Mouse (Mus musculus) right cerebral cortex, postnatal 10 days (tissue): ENCODE measurements around the gene Foxd1.

Experiments used
- DNase-seq, 2 experiments: peaks; one replicate each; pipeline ENCODE4 v3.0.0; 2021; ENCODE audit warnings: low spot score in 2 of 2

Foxd1 gene

DNA sequence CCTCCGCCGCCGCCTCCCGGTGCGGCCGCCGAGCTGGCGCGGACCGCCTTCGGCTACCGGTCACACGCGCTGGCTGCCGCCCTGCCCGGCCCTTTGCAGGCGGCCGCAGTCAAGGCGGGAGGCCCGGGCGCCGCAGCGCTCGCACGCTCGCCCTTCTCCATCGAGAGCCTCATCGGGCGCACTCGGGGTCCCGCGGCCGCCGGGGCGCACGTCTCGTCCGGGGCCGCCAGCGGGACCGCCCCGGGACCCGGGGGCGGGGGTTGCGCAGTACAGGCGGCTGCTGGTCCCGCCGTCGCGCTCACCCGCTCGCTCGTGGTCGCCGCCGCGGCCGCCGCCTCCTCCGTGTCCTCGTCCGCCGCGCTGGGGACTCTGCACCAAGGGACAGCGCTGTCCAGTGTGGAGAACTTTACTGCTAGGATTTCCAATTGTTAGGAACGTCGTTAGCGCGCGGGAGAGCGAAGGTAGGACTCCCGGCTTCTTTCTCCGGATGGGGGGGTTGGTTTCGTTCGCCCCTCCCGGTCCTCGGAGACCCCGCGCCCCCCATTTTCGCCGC lies 1.6 kb downstream of the Foxd1 start:
- no peak for DNase-seq

DNA sequence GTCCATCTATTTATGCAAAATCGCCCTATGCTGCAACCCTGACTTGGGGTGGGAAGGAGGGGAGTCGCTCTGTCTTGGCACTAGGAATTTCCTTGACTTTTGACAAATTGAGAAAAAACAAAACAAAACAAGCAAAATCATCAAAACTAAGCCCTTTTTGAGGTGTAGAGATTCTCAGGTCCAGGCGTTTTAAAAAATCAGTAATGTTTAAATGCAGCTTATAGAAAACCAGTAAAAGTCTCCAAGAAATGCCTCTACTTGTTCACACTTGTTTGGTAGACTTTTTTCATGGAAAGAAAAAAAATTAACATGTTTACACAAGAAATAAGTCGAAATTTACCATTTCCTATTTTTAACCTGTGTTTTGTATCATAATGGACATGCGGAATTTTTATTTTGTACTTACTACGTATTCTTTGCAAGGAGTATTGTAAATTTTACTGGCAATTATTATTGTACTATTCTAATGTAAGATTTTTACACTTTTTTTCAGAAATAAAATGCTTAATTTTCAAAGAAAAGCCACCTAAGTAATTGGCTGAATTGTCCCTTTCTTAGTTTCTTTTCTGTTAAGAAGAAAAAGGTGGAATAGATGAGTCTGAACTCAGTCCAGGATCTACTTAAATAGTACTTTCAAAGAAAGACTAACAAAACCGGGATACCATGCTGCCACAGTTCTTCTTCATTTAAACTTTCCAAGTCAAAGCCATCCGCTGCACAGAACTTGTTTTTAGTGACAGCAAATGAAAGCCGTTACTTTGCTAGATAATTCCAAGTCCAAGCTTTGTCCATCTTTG lies 2.3 kb downstream of the Foxd1 start:
- DNase-seq = no peak

DNA sequence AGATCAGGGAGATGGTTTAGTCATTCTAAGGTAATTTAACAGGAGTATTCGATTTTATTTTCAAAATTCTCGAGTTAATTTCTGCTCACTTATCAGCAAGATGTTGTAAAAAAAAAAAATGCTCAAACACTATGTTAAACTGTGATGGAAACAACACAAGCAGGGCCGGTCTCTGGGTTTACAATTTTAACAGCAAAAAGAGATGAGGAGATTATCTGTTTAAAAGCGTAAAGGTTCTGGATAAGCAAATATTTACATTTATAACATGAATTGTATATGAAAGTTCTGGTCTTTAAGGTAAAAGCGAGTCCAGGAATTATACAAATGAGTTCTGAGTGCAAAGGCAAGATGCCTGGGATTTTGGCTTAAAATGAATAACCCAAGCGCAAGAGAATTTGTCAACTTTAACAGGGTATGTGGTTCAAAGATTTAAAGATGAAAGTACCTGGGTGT lies 3.0 kb downstream of the Foxd1 start:
- DNase-seq = no peak

DNA sequence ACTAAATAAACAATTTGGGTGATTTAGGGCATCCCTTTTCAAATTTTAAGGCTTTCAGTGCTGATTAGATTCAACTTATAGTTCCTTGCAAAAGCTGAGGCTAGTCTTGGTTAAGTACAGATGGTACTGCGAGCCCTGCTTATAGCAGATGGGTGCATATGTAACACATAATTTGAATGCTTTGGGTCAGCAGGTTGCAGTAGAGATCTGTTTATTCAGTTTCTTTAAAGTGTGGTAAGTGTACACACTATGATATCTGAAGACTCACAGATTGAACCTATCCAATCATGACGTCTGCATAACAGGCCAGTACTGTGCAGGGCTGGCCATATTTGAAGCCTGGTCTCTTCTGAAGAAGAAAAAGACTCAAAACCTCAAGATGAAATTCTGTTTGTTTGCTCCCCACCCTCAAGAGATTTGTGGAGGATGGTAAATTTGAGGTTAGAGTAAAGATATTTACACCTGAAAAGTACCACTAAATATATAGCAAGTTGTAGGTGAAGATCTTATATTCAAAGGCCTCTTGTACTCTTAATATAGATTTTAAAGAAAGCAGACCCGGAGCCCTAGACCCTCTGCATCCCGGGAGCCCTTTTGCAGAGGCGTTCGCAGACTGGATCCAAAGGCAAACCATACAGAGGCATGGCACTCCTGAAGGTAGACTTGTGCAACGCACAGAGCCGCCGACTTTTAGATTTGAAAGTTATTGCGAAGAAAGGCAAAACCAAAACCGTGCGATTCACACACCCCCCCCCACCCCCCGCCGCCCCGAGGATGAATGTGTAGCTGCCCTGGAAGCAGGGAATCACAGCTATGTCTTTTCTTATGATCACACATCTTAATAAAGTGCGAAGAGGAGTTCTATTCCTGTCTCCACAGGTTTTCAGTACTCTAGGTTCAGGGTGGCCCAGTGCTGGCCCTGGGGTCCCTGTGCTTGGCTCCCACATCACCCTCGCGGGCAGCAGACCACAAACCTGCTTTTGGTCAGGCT lies 3.7 kb downstream of the Foxd1 start:
- no peak for DNase-seq

DNA sequence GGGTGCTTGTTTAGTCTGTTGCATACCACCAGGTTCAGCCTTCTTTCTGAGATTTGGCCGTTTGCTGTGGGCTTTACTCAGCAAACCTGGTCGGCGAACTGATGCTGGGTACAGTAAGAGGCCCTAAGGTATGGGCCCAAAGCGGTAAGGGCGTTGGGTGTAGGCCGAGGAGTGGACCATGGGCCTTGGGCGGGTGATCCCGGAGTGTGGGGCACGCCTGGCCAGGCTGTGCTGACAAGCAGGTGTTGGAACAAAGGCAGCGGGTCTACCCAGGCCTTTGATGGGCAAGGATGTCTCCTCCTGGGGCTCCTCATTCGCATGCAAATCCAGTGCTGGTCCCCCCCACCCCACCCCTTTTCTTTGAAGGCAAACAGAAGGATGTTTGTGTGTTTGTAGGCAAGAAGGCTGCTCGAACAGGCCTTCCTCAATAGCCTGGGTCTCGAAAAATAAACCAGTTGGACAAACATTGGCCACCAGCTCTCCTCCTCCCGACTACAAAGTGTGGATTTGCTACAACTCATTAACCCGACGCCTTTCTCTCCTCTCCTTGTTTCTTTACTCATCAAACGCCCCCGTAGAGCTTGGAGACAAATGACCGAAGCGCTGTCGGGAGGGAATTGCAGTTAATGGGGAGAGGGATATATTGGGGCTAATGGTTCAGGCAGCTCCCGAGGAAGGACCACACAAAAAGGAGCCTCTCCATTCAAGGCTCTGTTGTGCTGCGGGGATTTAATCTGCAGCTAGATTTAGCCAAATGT lies 4.6 kb downstream of the Foxd1 start:
- DNase-seq = no peak

DNA sequence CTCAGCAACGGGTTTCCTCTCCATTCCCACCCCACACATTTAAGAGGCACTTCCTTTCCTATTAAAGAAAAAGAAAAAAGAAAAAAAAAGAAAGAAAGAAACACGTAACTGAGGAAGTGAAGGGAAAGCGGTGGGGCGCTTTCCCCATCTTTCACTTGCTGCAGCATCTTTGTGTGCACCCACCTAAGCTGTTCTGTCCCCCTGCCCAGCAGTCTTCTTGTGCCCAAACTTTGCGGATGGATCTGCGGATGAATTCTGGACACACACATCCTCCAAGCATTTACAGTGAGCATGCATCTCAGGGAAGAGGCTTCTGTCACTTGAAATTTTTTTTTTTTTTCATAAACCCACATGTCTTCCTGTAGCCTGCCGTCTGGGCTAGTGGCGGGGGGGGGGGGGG lies 5.3 kb downstream of the Foxd1 start:
- DNase-seq = no peak

DNA sequence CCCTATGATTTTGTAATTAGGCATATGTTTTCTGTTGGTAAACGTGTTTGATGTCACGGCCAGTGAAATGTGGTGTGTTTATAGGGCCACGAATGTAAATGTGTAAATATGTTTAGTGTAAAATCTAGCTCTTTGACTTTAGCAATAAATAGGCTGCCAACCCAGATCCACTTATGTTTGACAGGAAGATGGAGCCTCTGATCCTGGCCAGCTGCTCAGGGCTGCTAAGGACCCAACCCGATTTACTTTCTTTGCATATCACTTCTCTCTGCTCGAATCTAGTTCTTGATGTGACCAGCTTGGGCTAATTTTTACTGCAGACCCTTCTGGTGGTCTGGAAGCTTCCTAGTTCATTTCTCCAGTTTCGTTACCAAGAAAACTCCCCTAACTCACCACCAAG lies 6.3 kb downstream of the Foxd1 start:
- no peak for DNase-seq

DNA sequence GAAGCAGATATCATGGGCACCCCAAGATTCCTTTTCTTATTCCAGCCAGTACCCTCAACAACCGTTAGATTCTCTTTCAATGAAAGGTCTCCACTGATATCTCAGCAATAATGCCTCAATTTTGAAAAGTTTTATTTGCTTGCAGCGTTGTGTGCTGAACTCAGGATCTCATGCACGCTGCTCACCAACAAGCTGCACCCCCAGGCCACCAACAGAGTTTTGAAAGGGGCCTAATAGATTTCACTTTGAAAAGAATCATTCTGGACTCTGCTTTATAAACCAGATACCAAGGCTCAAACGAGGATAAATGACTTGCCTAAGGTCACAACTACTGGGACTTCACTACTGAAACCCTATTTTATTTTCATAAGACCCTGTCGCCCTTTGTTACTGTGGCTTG lies 7.1 kb downstream of the Foxd1 start:
- DNase-seq = no peak

DNA sequence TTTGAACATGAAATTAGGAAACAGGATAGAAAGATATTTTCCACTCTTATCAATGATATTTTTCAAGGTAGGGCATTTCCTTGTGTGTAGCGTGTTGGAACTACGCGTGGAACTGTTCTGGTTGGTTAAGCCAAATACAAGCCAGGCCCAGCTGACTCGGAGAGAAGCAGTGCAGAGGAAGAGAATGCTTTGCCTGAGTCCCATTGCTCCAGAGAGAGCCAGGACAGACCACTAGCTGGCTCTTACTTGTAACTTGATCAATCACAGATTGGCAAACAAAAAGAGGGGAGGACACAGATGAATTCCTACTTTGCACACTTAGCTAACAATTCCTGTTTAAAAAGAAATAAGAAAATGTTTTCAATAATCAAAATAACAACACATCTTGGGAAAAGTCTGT lies 9.0 kb downstream of the Foxd1 start:
- DNase-seq = no peak

DNA sequence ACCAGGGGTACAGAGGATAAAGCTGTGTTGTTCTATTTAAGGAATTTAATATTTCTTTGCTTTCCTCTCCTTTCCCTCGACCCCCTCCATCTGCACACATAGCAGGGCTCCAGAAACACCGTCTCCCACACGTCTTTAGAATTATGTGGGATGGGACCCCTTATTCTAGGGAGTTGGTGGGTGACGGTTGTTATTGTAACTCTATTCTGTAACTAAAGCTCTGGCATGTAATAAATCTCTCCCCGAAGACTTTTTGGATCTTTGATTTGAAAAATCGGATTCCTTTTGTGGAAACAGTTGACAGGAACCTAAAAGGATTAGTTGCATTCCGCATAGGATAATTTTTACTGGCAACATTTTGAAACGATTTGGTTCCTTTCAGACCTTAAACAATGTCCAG lies 11.0 kb downstream of the Foxd1 start:
- no peak for DNase-seq

DNA sequence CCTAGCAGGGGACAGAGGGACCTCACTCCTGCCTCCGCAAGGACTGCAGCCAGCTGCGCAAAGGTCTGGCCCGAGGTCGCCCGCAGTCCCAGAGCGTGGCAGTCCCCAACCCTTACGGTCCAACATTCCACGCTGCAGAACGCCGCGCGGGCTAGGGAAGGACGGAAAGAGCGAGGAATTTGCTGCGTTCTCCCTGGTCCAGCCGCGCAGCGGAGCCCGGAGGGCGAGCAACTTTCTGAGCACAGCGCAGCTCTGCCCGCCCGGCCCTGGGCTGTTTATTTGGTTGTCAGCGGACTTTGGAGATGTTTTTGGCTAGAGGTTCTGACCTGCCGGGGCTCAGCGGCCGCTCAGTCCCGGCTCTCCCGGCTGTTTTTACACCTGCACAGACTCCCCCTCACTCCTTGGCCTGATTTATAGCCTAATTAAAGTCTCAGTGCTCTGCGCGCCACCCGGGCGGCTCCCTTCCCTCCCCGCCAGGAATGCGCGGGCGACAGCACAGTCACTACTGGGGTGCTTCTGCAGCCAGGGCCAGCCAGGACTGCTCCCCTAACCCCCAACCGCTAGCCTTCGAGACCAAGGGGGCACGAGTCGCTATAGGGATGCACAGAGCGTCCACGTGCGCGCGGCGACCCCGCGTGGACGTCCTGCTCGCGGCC lies 11.9 kb downstream of the Foxd1 start:
- no peak for DNase-seq

DNA sequence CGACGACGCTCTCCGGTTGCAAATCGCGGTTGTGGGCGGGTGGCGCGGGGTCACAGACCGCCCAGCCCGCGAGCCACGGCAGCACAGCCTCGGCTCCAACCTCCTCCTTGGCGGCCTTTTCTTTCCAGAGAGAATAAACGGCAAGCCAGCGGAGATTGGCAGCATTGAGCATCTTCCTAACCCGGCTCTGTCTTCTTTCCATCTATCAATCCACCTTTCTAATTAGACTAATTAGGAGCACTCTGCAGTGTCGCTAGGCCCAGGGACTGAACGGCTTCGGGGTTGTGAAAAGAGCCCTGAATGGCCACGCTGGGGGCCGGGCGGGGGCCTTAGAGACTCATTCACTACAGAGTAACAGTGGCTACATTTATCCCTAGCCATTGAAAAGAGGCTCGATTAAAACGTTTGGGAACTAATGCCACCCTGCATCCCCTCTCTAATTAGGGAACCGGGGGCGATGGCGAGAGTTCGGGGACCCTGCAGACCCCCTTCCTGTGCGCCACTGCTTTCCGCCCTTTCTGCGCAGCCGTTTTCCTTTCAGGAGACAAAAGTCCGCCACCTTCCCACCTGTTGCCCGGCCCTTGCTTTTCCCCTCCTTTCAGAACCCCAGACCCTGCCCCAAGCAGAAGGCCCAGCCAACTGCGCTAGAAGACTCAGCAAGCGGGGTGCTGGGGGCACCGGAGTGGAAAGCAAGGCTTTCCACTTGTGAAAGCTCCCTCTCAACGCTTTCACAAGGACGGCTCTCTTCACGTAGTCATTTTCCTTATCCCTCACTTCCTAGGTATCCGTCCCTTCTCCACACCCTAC lies 12.6 kb downstream of the Foxd1 start:
- no peak for DNase-seq

DNA sequence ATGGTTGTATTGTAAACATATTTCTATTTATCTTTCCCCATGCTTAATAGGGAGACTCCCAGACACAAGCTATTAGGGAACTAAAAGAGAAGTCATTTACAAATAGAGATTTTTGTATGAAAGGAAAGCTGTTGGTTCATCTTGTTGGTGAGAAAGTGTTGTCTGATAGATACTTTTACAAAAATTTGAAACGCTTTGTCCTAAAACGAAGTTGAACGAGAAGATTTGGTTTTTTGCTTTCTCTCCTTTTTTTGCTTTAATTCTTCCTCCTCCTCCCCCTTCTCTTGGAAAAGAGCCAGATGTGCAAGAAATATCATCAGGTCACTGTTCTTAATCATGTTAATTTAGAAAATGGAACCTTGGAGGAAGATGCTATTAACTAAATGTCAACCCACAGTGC lies 13.6 kb downstream of the Foxd1 start:
- DNase-seq = no peak

DNA sequence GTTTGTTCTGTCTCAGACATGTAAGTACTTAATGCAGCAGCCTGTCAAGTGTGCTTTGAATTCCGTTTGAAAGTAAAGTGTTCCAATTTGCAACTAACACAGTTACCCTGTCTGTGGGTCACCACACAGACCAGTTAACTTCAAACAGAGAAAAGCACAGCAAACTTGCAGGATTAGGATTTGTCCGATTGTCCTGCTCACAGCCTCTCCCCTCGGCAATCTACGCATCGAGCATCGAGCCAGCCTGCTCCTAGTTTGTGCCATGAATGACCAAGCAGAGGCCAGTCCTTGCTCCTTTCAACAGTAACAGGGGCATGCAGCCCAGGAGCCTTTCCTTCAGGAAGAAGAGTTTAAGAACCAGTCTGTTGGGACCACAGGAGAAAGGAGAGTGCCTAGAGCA lies 15.0 kb downstream of the Foxd1 start:
- no peak for DNase-seq

DNA sequence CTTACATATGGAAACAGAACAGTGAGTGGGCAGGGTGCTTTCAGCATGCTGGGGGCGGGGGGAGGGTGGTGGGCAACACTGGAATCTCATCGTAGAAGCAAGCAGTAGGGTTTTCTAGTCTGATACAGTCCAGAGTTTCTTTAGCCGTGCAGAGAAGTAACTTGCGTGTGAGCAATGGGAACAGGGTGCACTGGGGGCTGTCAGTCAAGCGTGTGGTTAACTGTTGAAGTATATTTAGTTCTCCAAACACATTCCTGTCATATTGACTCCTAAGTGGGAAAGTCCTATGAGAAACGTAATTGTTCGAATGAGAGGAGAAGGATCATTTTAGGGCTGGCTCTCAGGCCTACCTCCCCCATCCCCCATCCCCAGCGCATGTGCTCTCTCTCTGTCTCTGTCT lies 20.5 kb downstream of the Foxd1 start:
- no peak for DNase-seq

DNA sequence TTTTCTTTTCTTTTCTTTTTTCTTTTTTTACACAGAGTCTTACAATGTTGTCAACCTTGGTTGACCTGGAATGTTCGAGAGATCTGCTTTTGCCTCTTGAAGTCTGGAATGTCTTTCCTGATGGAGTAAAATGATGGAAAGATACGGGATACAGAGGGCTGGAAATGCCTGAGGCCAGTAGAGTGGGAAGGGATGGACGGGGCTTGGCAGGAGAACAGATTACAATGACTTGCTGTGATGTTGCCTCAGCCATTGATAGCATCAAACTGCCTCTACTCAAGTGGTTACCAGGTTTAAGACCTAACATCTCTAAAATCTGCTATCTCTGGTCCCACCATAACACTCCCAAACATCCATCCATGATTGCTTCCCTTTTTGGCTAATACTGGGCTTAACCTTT lies 20.9 kb downstream of the Foxd1 start:
- DNase-seq = no peak

DNA sequence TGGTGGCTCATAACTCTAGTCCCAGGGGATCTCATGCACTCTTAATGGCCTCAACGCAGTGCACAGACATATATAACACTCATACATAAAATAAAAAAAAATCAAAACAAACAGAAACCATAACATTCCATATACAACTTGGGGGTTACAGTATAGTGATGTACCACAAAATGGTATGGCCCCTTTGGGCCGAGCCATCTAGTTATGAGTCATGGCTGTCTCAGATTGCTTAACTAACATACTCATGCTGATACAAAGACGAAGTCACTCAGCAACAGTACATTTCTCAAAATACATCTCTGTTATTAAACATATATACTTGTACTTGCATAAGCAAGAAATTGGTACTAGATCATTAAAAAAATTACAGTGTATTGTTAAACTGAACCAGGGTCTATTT lies 23.7 kb downstream of the Foxd1 start:
- no peak for DNase-seq

DNA sequence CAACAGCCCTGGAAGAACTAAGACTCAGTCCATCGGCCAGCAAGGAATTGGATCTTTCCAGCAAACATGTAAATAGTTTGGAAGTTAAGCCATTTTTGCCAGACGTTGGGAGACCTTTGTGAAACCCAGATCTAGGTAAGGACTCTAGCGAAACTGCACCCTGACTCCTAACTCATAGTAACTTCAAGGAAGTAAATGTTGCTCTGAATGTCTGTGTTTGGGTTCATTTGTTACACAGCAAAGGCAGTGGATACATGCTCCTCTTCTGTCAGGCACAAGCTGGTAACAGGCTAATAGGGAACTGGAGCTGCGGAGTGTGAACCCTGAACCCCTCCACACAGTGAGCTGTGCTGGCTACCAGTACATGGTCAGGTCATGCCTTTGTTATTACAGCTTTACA lies 28.7 kb downstream of the Foxd1 start:
- no peak for DNase-seq

DNA sequence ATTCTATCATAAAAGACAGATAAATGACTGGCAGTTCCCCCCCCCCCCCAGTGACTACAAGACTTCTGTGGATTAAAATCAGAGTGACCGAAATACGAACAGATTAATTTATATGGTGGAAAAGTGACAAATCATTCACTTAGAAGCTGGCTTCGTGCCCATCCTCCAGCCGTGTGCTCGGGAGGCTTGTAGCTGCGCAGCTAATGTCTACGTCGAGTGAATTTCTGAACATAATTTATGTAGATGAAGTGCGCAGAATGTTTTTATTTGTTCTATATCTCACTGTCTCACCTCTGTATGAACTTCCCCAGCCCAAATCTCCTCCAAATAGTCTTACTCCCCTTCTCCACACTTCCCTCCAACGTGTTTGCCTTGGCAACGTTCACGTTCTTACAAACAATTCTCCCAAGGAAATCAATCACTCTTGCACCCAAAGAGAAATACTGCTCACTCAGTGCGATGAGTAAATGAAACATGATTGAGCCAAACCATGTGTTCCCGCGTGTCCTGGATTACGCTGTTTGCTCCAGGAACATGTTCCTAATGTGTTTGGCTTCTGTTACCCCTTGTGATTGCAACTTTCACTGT lies 30.0 kb downstream of the Foxd1 start:
- no peak for DNase-seq

DNA sequence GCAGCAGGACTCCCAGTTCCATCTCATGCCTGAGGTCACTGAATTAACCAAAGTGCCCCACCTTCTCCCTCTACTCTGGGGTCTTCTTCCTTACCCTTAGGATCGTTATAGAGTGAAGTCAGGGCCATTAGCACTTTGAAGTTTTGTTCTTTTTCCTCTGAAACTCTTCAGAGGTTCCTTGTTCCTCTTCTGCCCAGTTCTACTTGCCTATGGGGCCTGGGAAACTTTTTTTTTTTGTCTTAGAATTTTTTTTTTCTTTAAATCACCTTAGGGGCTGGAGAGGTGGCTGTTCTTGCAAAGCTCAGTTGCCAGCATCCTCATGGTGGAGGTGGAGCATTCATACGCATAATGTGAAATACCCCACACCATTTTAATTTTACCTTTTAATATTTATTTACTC lies 31.8 kb downstream of the Foxd1 start:
- no peak for DNase-seq
